Mouse (Mus musculus) G1E (cell line): ENCODE measurements around the gene Brip1.

Source experiments
- CTCF ChIP-seq: IDR thresholded peaks from 2 replicates; pipeline ENCODE4 v1.5.1; 2012; ENCODE audit warnings: low read depth, low read length, inconsistent platforms, mixed read lengths
- GATA1 ChIP-seq: IDR thresholded peaks from 2 replicates; pipeline ENCODE4 v1.6.1; 2012; ENCODE audit warnings: borderline replicate concordance, low read length, inconsistent platforms, mixed read lengths
- GATA2 ChIP-seq: IDR thresholded peaks from 2 replicates; pipeline ENCODE4 v1.6.1; 2012; ENCODE audit warnings: low read depth, low read length, inconsistent platforms, borderline replicate concordance

- TF ChIP-seq CTCF: no peak
- TF ChIP-seq GATA2: no peak
- TF ChIP-seq GATA1: no peak
Observed at GRCm38 (mm10) chr11:86061243-86061642, 139.8 kb downstream of the Brip1 start.
